Mouse (Mus musculus) hindbrain, embryonic 10.5 days (tissue): Measurements from ENCODE around the gene Clic6. TPM values are rescaled to one million over a fixed set of nuclear protein-coding genes. Genes with fewer than 3 reads are reported as not detected.

ENCODE experiments used
- DNase-seq: peaks from one replicate; pipeline ENCODE4 v3.0.0-alpha.2; 2017; ENCODE audit warnings: low spot score
- H3K27ac ChIP-seq: fragments of 300-500 bp; sonication (generic); 2 replicates; pipeline ENCODE4 v1.5.1; 2016; ENCODE audit warnings: mild to moderate bottlenecking, moderate library complexity
- H3K27me3 ChIP-seq: fragments of 300-500 bp; sonication (generic); 2 replicates; pipeline ENCODE4 v1.6.1; 2016; ENCODE audit warnings: mild to moderate bottlenecking; ENCODE audit not compliant: poor library complexity, insufficient read depth, severe bottlenecking
- H3K36me3 ChIP-seq: fragments of 300-500 bp; sonication (generic); 2 replicates; pipeline ENCODE4 v1.6.1; 2016; ENCODE audit warnings: mild to moderate bottlenecking, moderate library complexity
- H3K4me1 ChIP-seq: fragments of 300-500 bp; sonication (generic); replicated peaks from 2 replicates; pipeline ENCODE4 v1.6.1; 2016; ENCODE audit warnings: mild to moderate bottlenecking
- H3K4me3 ChIP-seq: fragments of 300-500 bp; sonication (generic); 2 replicates; pipeline ENCODE4 v1.5.1; 2016; ENCODE audit warnings: mild to moderate bottlenecking, moderate library complexity
- H3K9me3 ChIP-seq: fragments of 300-500 bp; sonication (generic); 2 replicates; pipeline ENCODE4 v1.6.1; 2016; ENCODE audit warnings: mild to moderate bottlenecking, moderate library complexity
- WGBS: fragments of 180-500 bp; shearing (Covaris S2); methylation state at CpG from one replicate; pipeline ENCODE4 v1.1.7; 2016; 5-methylcytosine and 5-hydroxymethylcytosine counted together
- polyA plus RNA-seq: library from polyadenylated mRNA; unstranded; fragments of >200 nt; fragmentation: Nextera tagmentation; extraction: Ambion mirVana; gene quantifications from 2 replicates; pipeline ENCODE4 v1.2.1, GENCODE M21; 2016

The Clic6 gene
- polyA plus RNA-seq, 1 experiment from 2014 or later, result 9.3 TPM

- 59% methylated on average over 25 of the region's 25 CpGs for WGBS
- Histone ChIP-seq H3K9me3 (no peaks in the 10 kb centered on the region), H3K4me3 (no peak overlapping the region), H3K27ac (no peak overlapping the region), H3K27me3 (peaks cover 17% of the 10 kb centered on the region), H3K4me1 (peaks cover 12% of the 10 kb centered on the region; the same call in 1 of the 2 replicates), H3K36me3 (no peaks in the 10 kb centered on the region)
- peak; percentile 44 for DNase-seq
Observed at GRCm38 (mm10) chr16:92475093-92475860, 10.3 kb upstream of the Clic6 start.

GRCm38 (mm10) chr16:92478561-92479150 lies 6.9 kb upstream of the Clic6 start:
- WGBS, result 15% methylated on average over 23 of the region's 23 CpGs
- Histone ChIP-seq H3K27me3 (peaks cover 19% of the 10 kb centered on the region), H3K9me3 (no peaks in the 10 kb centered on the region), H3K4me1 (peaks cover 12% of the 10 kb centered on the region; the same call in 1 of the 2 replicates), H3K4me3 (peak overlapping the region; percentile 43), H3K36me3 (no peaks in the 10 kb centered on the region), H3K27ac (no peak overlapping the region)
- DNase-seq, result peak; percentile 65

GRCm38 (mm10) chr16:92487086-92487485 lies 1.6 kb downstream of the Clic6 start:
- Histone ChIP-seq H3K36me3 (no peaks in the 10 kb centered on the region), H3K27me3 (no peaks in the 10 kb centered on the region), H3K4me3 (no peak overlapping the region), H3K4me1 (no peaks in the 10 kb centered on the region), H3K27ac (no peak overlapping the region), H3K9me3 (no peaks in the 10 kb centered on the region)
- WGBS, result 86% methylated on average over 6 of the region's 6 CpGs
- no peak for DNase-seq

- no peak overlapping the region for H3K4me3 ChIP-seq
Observed at GRCm38 (mm10) chr16:92487489-92487888, 2.0 kb downstream of the Clic6 start.

GRCm38 (mm10) chr16:92488456-92488855 lies 2.9 kb downstream of the Clic6 start:
- DNase-seq, result no peak
- Histone ChIP-seq H3K4me3 (no peak overlapping the region), H3K9me3 (no peaks in the 10 kb centered on the region), H3K27me3 (no peaks in the 10 kb centered on the region), H3K36me3 (no peaks in the 10 kb centered on the region), H3K27ac (no peak overlapping the region), H3K4me1 (no peaks in the 10 kb centered on the region)
- whole genome bisulfite sequencing, result 86% methylated on average over 5 of the region's 5 CpGs

More at GRCm38 (mm10) chr16:92487489-92487888, 2.0 kb downstream of the Clic6 start:
- 62% methylated on average over 4 of the region's 4 CpGs for WGBS
- H3K27me3 ChIP-seq, result no peaks in the 10 kb centered on the region
- no peak overlapping the region for H3K27ac ChIP-seq
- no peaks in the 10 kb centered on the region for H3K36me3 ChIP-seq
- DNase-seq, result no peak
- H3K9me3 ChIP-seq, result no peaks in the 10 kb centered on the region
- H3K4me1 ChIP-seq, result no peaks in the 10 kb centered on the region

GRCm38 (mm10) chr16:92489356-92489755 lies 3.8 kb downstream of the Clic6 start:
- WGBS, result 82% methylated on average over 9 of the region's 9 CpGs
- no peaks in the 10 kb centered on the region for H3K27me3 ChIP-seq
- DNase-seq, result no peak
- no peaks in the 10 kb centered on the region for H3K36me3 ChIP-seq
- no peaks in the 10 kb centered on the region for H3K4me1 ChIP-seq
- H3K9me3 ChIP-seq, result no peaks in the 10 kb centered on the region
- no peak overlapping the region for H3K27ac ChIP-seq
- H3K4me3 ChIP-seq, result no peak overlapping the region

- peak overlapping the region; percentile 63 for H3K4me3 ChIP-seq
- 9% methylated on average over 26 of the region's 26 CpGs for WGBS
- no peaks in the 10 kb centered on the region for H3K9me3 ChIP-seq
- H3K27me3 ChIP-seq, result peaks cover 61% of the 10 kb centered on the region
- DNase-seq, result no peak
- no peaks in the 10 kb centered on the region for H3K36me3 ChIP-seq
- H3K27ac ChIP-seq, result peak overlapping the region; percentile 76
- H3K4me1 ChIP-seq, result peaks cover 17% of the 10 kb centered on the region
Observed at GRCm38 (mm10) chr16:92497851-92498588, 12.5 kb downstream of the Clic6 start.

GRCm38 (mm10) chr16:92498589-92498981 lies 13.0 kb downstream of the Clic6 start:
- Histone ChIP-seq H3K4me3 (peak overlapping the region; percentile 63), H3K9me3 (no peaks in the 10 kb centered on the region), H3K27ac (peak overlapping the region; percentile 76), H3K27me3 (peaks cover 61% of the 10 kb centered on the region), H3K36me3 (no peaks in the 10 kb centered on the region), H3K4me1 (peaks cover 17% of the 10 kb centered on the region)
- WGBS, result under 1% methylated on average over 34 of the region's 34 CpGs
- peak; percentile 55 for DNase-seq

GRCm38 (mm10) chr16:92499324-92499723 lies 13.8 kb downstream of the Clic6 start:
- Histone ChIP-seq H3K4me3 (peak overlapping the region; percentile 63), H3K36me3 (no peaks in the 10 kb centered on the region), H3K4me1 (peaks cover 17% of the 10 kb centered on the region), H3K9me3 (no peaks in the 10 kb centered on the region), H3K27me3 (peaks cover 61% of the 10 kb centered on the region), H3K27ac (peak overlapping the region; percentile 76; the same call in 1 of the 2 replicates)
- peak; percentile 12 for DNase-seq
- 16% methylated on average over 15 of the region's 15 CpGs for WGBS

- no peaks in the 10 kb centered on the region for H3K36me3 ChIP-seq
- H3K27ac ChIP-seq, result no peak overlapping the region
- H3K4me3 ChIP-seq, result no peak overlapping the region
- H3K27me3 ChIP-seq, result peaks cover 57% of the 10 kb centered on the region
- no peaks in the 10 kb centered on the region for H3K9me3 ChIP-seq
- peaks cover 17% of the 10 kb centered on the region for H3K4me1 ChIP-seq
- 85% methylated on average over 8 of the region's 8 CpGs for WGBS
- DNase-seq, result no peak
Observed at GRCm38 (mm10) chr16:92500534-92500933, 15.0 kb downstream of the Clic6 start.

GRCm38 (mm10) chr16:92503105-92503504 lies 17.6 kb downstream of the Clic6 start:
- Histone ChIP-seq H3K36me3 (no peaks in the 10 kb centered on the region), H3K4me1 (peaks cover 14% of the 10 kb centered on the region), H3K27ac (no peak overlapping the region), H3K27me3 (peaks cover 35% of the 10 kb centered on the region), H3K9me3 (no peaks in the 10 kb centered on the region), H3K4me3 (no peak overlapping the region)
- WGBS, result 79% methylated on average over 5 of the region's 5 CpGs
- no peak for DNase-seq

- no peaks in the 10 kb centered on the region for H3K36me3 ChIP-seq
- H3K4me1 ChIP-seq, result peaks cover 4% of the 10 kb centered on the region; the same call in 1 of the 2 replicates
- H3K27me3 ChIP-seq, result 0 out of 2 replicates have a peak, but pooled peaks cover 3% of the 10 kb centered on the region
- no peaks in the 10 kb centered on the region for H3K9me3 ChIP-seq
- 88% methylated on average over 4 of the region's 4 CpGs for WGBS
- no peak overlapping the region for H3K27ac ChIP-seq
- no peak overlapping the region for H3K4me3 ChIP-seq
- no peak for DNase-seq
Observed at GRCm38 (mm10) chr16:92507573-92507972, 22.0 kb downstream of the Clic6 start.
